Comparison of ENCODE assay signal across 8 mouse cellular contexts in the genomic region with DNA sequence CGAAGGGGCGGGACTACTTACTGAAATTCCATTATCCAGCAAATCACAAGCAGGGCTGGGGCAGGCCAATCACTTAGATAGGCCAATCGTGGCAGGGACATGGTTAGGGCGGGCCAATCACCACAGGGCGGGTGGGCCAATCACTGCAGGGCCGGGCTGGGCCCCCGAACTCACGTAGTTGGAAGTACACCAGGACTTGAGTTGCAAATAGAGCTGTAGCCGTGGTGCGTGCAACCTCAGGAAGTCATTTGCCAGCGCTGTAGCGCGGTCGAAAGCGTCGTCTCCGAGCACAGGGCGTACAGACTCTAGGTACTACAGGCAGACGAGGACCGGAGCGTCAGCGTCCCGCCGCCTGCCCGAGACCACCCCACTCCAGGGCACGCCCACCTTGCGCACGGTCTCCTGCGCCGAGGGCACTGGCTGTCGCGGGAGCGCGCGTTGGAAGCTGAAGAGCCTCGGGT. TPM values are rescaled to one million over a fixed set of nuclear protein-coding genes. Genes with fewer than 3 reads are reported as not detected.
A peak's percentile ranks its signal among the peaks of the same experiment; 100 is the strongest.
DNase-seq lines count a peak whose midpoint lies in the region; ATAC-seq lines count a peak whose summit lies in the region.

No protein-coding gene starts in this region.

- WGBS in hindbrain, embryonic 12.5 days: under 1% methylated on average over 36 of the region's 36 CpGs

- ATAC-seq in hindbrain, embryonic 12.5 days (ENCODE audit: low FRiP score): peak; percentile 94

- peak overlapping the region; percentile 37 for H3K4me3 ChIP-seq in hindbrain, embryonic 12.5 days

- H3K4me1 ChIP-seq in hindbrain, embryonic 12.5 days: peaks cover 29% of the 10 kb centered on the region

- peak overlapping the region; percentile 72 for H3K9ac ChIP-seq in hindbrain, embryonic 12.5 days

- H3K4me2 ChIP-seq in hindbrain, embryonic 12.5 days (replicated peaks): peak overlapping the region; percentile 80

- no peaks in the 10 kb centered on the region for H3K27me3 ChIP-seq in hindbrain, embryonic 12.5 days

- H3K27ac ChIP-seq in hindbrain, embryonic 12.5 days: peak overlapping the region; percentile 62

- H3K36me3 ChIP-seq in hindbrain, embryonic 12.5 days: peaks cover 20% of the 10 kb centered on the region

- DNase-seq in R1 (ENCODE audit: low read depth, low spot score): peak; percentile 98
- peak; percentile 93 to 94 for DNase-seq in cerebellum, postnatal 10 days
- DNase-seq in frontal cortex, postnatal 14 days (ENCODE audit: low spot score in 2 of 2): peak; percentile 75 to 81
- DNase-seq in layer of hippocampus, postnatal 36 days: peak; percentile 73 to 84
- peak; percentile 94 for DNase-seq in lung, postnatal 36 days
- peak; percentile 67 for DNase-seq in retina, postnatal 7 days (ENCODE audit: low read depth, low spot score)
- DNase-seq in thymus, postnatal 4 days: peak; percentile 78

- no peaks in the 10 kb centered on the region for H3K9me3 ChIP-seq in hindbrain, embryonic 12.5 days (replicated peaks)

RNA-seq across cellular contexts. Expression of gene Cpt1c, which starts 4.4 kb away (rescaled TPM):
- 42.8 and 44.2 TPM in 2 replicates for polyA plus RNA-seq in hindbrain, embryonic 12.5 days (2016; fragmentation: Nextera tagmentation; extraction: Ambion mirVana)
- 100 to 1,000 TPM; 131 to 137 TPM for total RNA-seq in layer of hippocampus, postnatal 36 days (2021)

RNA-seq across cellular contexts. Expression of gene Prmt1, which starts 16.1 kb away (rescaled TPM):
- polyA plus RNA-seq in hindbrain, embryonic 12.5 days (2016; fragmentation: Nextera tagmentation; extraction: Ambion mirVana): 551 and 566 TPM in 2 replicates
- 100 to 1,000 TPM; 155 to 168 TPM for total RNA-seq in layer of hippocampus, postnatal 36 days (2021)

RNA-seq across cellular contexts. Expression of gene Irf3, which starts 27.2 kb away (rescaled TPM):
- polyA plus RNA-seq in hindbrain, embryonic 12.5 days (2016; fragmentation: Nextera tagmentation; extraction: Ambion mirVana): 62.7 and 74.3 TPM in 2 replicates
- 10 to 100 TPM; 45.9 to 51.0 TPM for total RNA-seq in layer of hippocampus, postnatal 36 days (2021)

RNA-seq across cellular contexts. Expression of gene Tsks, which starts 27.3 kb away (rescaled TPM):
- polyA plus RNA-seq in hindbrain, embryonic 12.5 days (2016; fragmentation: Nextera tagmentation; extraction: Ambion mirVana): not detected in 2 replicates
- under 1 TPM; 0.87 to 0.88 TPM for total RNA-seq in layer of hippocampus, postnatal 36 days (2021)

RNA-seq across cellular contexts. Expression of gene Bcl2l12, which starts 28.3 kb away (rescaled TPM):
- 46.7 and 46.8 TPM in 2 replicates for polyA plus RNA-seq in hindbrain, embryonic 12.5 days (2016; fragmentation: Nextera tagmentation; extraction: Ambion mirVana)
- 1 to 10 TPM; 3.0 to 4.1 TPM for total RNA-seq in layer of hippocampus, postnatal 36 days (2021)

Comparison
In these comparisons a context has a peak if more than half of its experiments do, and no peak if none do; other contexts are left out.
1. Peak in every context shown above with its lines: DNase-seq, ATAC-seq, H3K4me3 ChIP-seq and H3K27ac ChIP-seq.